Mouse (Mus musculus): ENCODE data around the gene Akap8. TPM values are rescaled to one million over a fixed set of nuclear protein-coding genes. Genes with fewer than 3 reads are reported as not detected.

Gene Akap8
- total RNA-seq, 1 experiment: 156 TPM

DNA sequence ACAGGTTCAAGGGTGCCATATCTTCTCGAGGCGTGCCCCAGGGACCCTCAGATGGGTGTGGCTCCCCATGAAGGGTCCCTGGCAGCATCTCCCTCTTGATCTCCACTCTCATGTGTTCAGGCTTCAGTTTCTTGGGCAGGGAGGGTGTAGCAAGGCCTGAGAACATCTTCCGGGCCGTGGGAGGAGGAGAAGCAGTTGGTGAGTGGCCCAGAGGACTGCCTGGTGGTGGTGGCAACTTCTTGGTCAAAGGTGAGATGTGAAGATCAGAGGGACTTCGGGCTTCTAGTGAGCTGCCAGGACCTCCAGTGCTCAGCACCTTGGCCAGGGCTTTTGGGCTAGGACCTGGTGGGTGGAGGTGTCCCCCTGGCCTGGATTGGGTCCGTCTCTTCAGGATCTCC, 37.9 kb upstream of the Akap8 start:
- Histone ChIP-seq H3K4me3 (ENCODE audit: insufficient read depth in 1 of 2, low read depth in 1 of 2, low read length in 2 of 2, poor library complexity in 1 of 2, severe bottlenecking in 1 of 2) (no peak overlapping the region), H3K27ac (ENCODE audit: insufficient read depth, low read depth, low read length, poor library complexity, severe bottlenecking) (no peak overlapping the region), H3K9me3 (ENCODE audit: control insufficient read depth, insufficient read depth, low read depth, low read length) (no peaks in the 10 kb centered on the region), H3K4me1 (ENCODE audit: control insufficient read depth in 2 of 2, insufficient read depth in 2 of 2, low read length in 2 of 2, poor library complexity in 1 of 2) (peaks cover 0 to 20% of the 10 kb centered on the region in 2 experiments; a peak in 2 of 4 replicates), H3K9ac (ENCODE audit: insufficient read depth, low read depth, low read length, poor library complexity, severe bottlenecking) (no peak overlapping the region), H3K36me3 (ENCODE audit: control insufficient read depth, insufficient read depth, low read length, poor library complexity, severe bottlenecking) (peaks cover 63% of the 10 kb centered on the region)
- in situ Hi-C loops (cut with MboI; ENCODE audit: low sequenced_read_pairs in 2 of 2, unreplicated experiment in 2 of 2): no loop called here
- DNase-seq (ENCODE audit: low read depth, low spot score): no peak
- TF ChIP-seq MAFK (IDR thresholded peaks at IDR 0.05; ENCODE audit: insufficient read depth, low read depth, low read length) (no peak), ZNF384 (IDR thresholded peaks at IDR 0.05; ENCODE audit: low read depth, low read length) (no peak), ZC3H11A (IDR thresholded peaks at IDR 0.05; ENCODE audit: borderline replicate concordance, low read depth, low read length) (no peak), HCFC1 (IDR thresholded peaks at IDR 0.05; ENCODE audit: borderline replicate concordance, insufficient read depth, low read length) (no peak), CHD2 (IDR thresholded peaks at IDR 0.05; ENCODE audit: low read depth, low read length) (no peak)

DNA sequence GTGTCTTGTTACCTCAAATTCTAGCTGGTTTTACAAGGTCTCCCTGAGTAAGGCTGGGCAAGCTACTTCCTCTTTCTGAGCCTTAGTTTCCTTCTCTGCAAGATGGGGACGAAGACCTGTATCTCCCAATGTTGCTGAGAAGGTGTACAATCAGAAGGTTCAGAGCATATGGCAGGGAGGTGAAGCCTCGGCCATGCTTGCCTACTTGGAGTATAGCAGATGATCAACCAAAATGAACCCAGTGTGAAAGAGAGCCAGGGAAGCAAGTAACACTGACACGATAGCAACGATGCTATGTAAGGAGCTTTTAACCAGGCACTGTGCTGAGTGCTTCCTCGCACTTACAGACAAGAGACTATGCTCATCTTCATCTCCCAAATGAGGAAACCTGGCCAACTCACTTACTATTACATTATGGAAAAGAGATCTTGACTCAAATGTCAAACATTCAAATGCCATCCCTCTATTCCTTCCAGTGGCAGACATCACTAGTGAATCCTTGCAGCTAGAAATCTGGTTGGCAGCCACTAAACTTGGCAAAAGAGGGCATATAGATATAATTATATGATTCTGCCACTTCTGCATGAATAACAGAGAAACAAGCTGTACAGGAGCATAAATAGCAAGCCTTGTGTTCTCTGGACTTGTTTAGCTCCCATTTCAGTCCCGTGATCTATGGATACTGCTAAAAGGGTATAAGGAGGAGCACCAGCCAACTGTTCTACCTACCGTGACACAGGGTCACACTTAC, 37.3 kb upstream of the Akap8 start:
- Histone ChIP-seq H3K27ac (ENCODE audit: insufficient read depth, low read depth, low read length, poor library complexity, severe bottlenecking) (no peak overlapping the region), H3K9me3 (ENCODE audit: control insufficient read depth, insufficient read depth, low read depth, low read length) (no peaks in the 10 kb centered on the region), H3K9ac (ENCODE audit: insufficient read depth, low read depth, low read length, poor library complexity, severe bottlenecking) (no peak overlapping the region), H3K36me3 (ENCODE audit: control insufficient read depth, insufficient read depth, low read length, poor library complexity, severe bottlenecking) (peaks cover 63% of the 10 kb centered on the region), H3K4me1 (ENCODE audit: control insufficient read depth in 2 of 2, insufficient read depth in 2 of 2, low read length in 2 of 2, poor library complexity in 1 of 2) (peaks cover 0 to 25% of the 10 kb centered on the region in 2 experiments; a peak in 2 of 4 replicates), H3K4me3 (ENCODE audit: insufficient read depth in 1 of 2, low read depth in 1 of 2, low read length in 2 of 2, poor library complexity in 1 of 2, severe bottlenecking in 1 of 2) (no peak overlapping the region)
- TF ChIP-seq HCFC1 (IDR thresholded peaks at IDR 0.05; ENCODE audit: borderline replicate concordance, insufficient read depth, low read length) (no peak), MAFK (IDR thresholded peaks at IDR 0.05; ENCODE audit: insufficient read depth, low read depth, low read length) (no peak), CHD2 (IDR thresholded peaks at IDR 0.05; ENCODE audit: low read depth, low read length) (no peak), ZNF384 (IDR thresholded peaks at IDR 0.05; ENCODE audit: low read depth, low read length) (no peak), ZC3H11A (IDR thresholded peaks at IDR 0.05; ENCODE audit: borderline replicate concordance, low read depth, low read length) (no peak)
- in situ Hi-C loops (cut with MboI; ENCODE audit: low sequenced_read_pairs in 2 of 2, unreplicated experiment in 2 of 2): no loop called here
- DNase-seq (ENCODE audit: low read depth, low spot score): no peak

DNA sequence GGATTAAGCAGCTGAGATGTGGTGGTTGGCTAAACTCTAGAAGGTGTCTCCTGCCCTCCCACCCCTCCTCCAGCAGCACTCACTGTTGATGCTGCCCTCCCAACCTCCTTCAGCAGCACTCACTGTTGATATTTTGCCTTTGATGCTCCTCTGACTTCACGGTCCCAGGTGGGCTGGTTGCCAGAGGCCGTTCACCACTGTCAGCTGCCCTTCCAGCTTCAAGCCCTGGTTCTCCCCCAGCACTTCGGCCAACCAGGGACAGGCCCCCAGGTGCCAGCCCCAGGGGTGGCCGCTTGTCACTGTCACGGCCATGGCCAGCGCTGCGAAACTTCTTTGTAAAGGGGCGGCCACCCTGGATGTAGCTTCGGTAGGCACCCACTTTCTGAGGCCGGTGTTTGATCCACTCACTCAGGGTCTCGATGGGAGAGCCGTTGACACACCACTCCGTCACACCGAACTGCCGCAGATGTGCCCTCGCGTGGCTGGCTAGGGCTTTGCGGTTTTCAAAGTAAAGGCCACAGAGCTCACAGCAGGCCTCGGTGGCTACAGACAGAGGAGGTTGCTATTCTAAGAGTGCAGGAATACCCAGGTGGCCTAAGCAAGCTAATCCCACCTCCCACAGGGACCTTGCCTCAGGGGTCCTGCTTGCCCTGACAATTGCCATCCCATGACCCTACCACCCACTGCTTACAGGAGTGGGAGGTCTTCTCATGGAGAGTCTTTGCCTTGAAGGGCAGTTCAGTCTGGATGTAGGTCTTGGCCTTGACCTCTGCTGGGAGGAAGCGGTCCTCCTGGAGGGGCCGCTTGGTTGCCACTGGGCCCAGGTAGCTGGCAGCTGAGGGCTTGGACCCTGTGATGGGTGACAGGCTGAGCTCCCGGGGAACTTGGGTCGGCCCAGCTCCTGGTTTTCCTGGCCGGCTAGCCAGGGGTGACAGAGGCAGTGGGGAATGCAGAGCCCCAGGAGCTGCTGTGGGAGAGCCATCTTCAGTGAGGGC, 36.0 kb upstream of the Akap8 start:
- TF ChIP-seq ZNF384 (IDR thresholded peaks at IDR 0.05; ENCODE audit: low read depth, low read length) (no peak), MAFK (IDR thresholded peaks at IDR 0.05; ENCODE audit: insufficient read depth, low read depth, low read length) (no peak), CHD2 (IDR thresholded peaks at IDR 0.05; ENCODE audit: low read depth, low read length) (no peak), ZC3H11A (IDR thresholded peaks at IDR 0.05; ENCODE audit: borderline replicate concordance, low read depth, low read length) (no peak)
- no peak for DNase-seq (ENCODE audit: low read depth, low spot score)
- no peaks in the 10 kb centered on the region for H3K9me3 ChIP-seq (ENCODE audit: control insufficient read depth, insufficient read depth, low read depth, low read length)
- no peak overlapping the region for H3K4me3 ChIP-seq (ENCODE audit: insufficient read depth in 1 of 2, low read depth in 1 of 2, low read length in 2 of 2, poor library complexity in 1 of 2, severe bottlenecking in 1 of 2)
- peaks cover 63% of the 10 kb centered on the region for H3K36me3 ChIP-seq (ENCODE audit: control insufficient read depth, insufficient read depth, low read length, poor library complexity, severe bottlenecking)
- no peak overlapping the region for H3K27ac ChIP-seq (ENCODE audit: insufficient read depth, low read depth, low read length, poor library complexity, severe bottlenecking)
- in situ Hi-C loops (cut with MboI; ENCODE audit: low sequenced_read_pairs in 2 of 2, unreplicated experiment in 2 of 2): no loop called here
- no peak overlapping the region for H3K9ac ChIP-seq (ENCODE audit: insufficient read depth, low read depth, low read length, poor library complexity, severe bottlenecking)
- peaks cover 0 to 23% of the 10 kb centered on the region in 2 experiments; a peak in 2 of 4 replicates for H3K4me1 ChIP-seq (ENCODE audit: control insufficient read depth in 2 of 2, insufficient read depth in 2 of 2, low read length in 2 of 2, poor library complexity in 1 of 2)

DNA sequence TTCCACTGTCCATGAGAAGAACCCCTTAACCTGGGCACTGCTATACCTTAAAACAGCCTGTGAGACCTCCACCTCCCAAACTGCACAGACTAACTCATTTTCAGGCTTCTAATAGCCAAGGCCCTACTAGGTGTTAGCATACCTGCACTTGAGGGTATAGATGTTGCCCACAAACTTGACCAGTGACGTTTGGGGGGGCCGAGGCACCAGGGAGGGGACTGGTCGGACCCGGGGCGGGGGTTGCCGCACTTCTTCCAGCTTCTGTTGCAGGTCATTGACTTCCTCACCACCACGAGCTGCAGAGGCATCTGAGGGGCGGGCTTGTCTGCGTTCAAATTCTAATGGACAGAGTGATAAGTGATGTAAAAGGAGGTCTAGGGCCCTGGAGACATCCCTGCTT, 35.2 kb upstream of the Akap8 start:
- in situ Hi-C loops (cut with MboI; ENCODE audit: low sequenced_read_pairs in 2 of 2, unreplicated experiment in 2 of 2): no loop called here
- peaks cover 57% of the 10 kb centered on the region for H3K36me3 ChIP-seq (ENCODE audit: control insufficient read depth, insufficient read depth, low read length, poor library complexity, severe bottlenecking)
- DNase-seq (ENCODE audit: low read depth, low spot score): no peak
- H3K9ac ChIP-seq (ENCODE audit: insufficient read depth, low read depth, low read length, poor library complexity, severe bottlenecking): no peak overlapping the region
- H3K9me3 ChIP-seq (ENCODE audit: control insufficient read depth, insufficient read depth, low read depth, low read length): no peaks in the 10 kb centered on the region
- no peak overlapping the region for H3K27ac ChIP-seq (ENCODE audit: insufficient read depth, low read depth, low read length, poor library complexity, severe bottlenecking)
- H3K4me1 ChIP-seq (ENCODE audit: control insufficient read depth in 2 of 2, insufficient read depth in 2 of 2, low read length in 2 of 2, poor library complexity in 1 of 2): peaks cover 0 to 23% of the 10 kb centered on the region in 2 experiments; a peak in 3 of 4 replicates
- no peak overlapping the region for H3K4me3 ChIP-seq (ENCODE audit: insufficient read depth in 1 of 2, low read depth in 1 of 2, low read length in 2 of 2, poor library complexity in 1 of 2, severe bottlenecking in 1 of 2)
- TF ChIP-seq CHD2 (IDR thresholded peaks at IDR 0.05; ENCODE audit: low read depth, low read length): no peak
- TF ChIP-seq ZNF384 (IDR thresholded peaks at IDR 0.05; ENCODE audit: low read depth, low read length): no peak
- no peak for TF ChIP-seq HCFC1 (IDR thresholded peaks at IDR 0.05; ENCODE audit: borderline replicate concordance, insufficient read depth, low read length)
- no peak for TF ChIP-seq MAFK (IDR thresholded peaks at IDR 0.05; ENCODE audit: insufficient read depth, low read depth, low read length)
- no peak for TF ChIP-seq ZC3H11A (IDR thresholded peaks at IDR 0.05; ENCODE audit: borderline replicate concordance, low read depth, low read length)
